Mouse (Mus musculus): ENCODE results near the gene B3gnt9. TPM values are rescaled to one million over a fixed set of nuclear protein-coding genes. Genes with fewer than 3 reads are reported as not detected.

Gene B3gnt9
- total RNA-seq, 2 experiments from 2014 or later = 0.27 to 0.37 TPM

DNA sequence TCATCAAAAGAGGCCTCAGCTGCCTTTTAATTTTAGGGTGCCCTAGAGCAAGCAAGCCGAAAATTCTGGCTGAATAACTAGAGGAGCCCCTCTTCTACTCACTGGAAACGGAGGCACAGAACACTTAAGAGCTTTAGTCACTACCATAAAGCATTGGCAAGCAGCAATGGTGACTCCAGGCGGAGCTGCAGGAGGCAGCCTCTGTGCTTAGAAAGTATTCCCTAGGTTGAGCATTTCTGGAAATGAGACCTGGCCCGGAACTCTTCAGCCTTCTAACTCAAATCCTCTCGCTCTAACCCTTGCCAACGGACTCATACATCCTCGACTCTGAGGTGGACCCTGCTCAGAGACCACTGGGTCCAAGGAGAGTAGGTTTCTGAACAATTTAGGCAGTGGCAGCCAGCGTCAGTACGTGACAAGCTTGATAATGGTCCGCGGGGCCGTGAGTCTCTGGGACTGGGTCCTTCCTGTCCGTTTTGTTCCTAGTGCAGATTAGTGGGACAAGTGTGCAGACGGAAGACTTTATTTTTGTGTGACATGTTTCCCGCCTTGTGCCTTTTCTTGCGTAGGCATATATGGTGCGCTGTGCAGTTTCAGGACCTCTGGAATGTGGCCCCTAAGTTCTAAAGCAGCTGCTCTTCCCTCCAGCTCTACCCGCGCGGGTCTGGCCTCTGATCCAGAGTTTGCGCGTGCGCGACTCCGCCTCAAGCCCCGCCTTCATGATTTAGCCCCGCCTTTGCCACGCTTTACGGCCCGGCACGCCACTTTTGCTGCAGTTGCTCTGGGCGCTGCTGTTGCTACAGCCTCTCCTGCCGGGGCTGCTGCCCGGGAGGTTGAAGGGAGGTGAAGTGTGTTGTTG, 30.3 kb downstream of the B3gnt9 start, which contains the start of gene D230025D16Rik:
D230025D16Rik (plus strand) TSS at position 733 of the 859 bp plus-strand sequence.
- ATAC-seq (replicated peaks; ENCODE audit: poor library complexity) = peak; percentile 95

DNA sequence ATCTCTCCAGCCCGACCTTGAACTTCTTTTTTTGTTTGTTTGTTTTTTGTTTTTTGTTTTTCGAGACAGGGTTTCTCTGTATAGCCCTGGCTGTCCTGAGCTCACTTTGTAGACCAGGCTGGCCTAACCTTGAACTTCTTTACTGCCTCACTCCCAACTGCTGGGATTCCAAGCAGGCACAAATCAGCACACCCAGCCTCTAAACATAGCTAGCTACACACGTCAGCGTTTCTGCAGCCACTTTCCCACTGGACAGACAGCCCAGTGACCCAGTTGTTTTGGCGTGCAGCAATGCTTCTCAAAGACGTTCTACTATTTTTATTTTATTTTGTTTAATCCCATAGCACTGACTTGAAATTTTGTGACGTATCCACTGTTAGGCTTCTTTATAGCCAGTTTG, 31.1 kb downstream of the B3gnt9 start:
- no peak for ATAC-seq (replicated peaks; ENCODE audit: poor library complexity)

DNA sequence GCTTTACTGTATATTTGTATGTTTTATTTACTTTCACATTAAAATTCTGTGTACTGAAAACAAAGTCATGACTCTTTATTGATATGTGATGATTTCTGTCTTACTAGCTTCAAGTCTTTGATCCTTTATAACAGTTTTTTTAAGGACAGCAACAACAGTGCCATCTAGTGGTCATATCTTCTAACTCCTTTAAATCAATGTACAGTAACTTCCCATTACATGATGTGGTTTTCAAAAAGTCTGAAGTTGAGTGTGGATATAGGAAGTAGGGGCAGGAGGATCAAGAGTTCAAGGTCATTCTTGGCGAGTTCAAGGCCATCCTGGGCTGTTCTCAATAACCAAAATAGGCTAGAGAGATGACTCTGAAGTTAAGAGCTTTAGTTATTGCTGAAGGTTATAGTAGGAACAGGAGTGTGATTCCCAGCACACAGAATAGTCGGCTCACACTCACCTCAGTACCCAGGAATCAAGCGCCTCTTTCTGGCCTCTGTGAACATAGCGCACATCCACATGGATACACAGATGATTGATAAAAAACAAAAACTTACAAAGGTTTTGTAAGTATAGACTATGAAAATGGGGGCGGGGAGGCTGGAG, 36.9 kb downstream of the B3gnt9 start:
- peak; percentile 89 for ATAC-seq (replicated peaks; ENCODE audit: poor library complexity)

- peak; percentile 48 for ATAC-seq (replicated peaks; ENCODE audit: poor library complexity)
Measured at GRCm38 (mm10) chr8:105214104-105214503, 40.8 kb downstream of the B3gnt9 start.

DNA sequence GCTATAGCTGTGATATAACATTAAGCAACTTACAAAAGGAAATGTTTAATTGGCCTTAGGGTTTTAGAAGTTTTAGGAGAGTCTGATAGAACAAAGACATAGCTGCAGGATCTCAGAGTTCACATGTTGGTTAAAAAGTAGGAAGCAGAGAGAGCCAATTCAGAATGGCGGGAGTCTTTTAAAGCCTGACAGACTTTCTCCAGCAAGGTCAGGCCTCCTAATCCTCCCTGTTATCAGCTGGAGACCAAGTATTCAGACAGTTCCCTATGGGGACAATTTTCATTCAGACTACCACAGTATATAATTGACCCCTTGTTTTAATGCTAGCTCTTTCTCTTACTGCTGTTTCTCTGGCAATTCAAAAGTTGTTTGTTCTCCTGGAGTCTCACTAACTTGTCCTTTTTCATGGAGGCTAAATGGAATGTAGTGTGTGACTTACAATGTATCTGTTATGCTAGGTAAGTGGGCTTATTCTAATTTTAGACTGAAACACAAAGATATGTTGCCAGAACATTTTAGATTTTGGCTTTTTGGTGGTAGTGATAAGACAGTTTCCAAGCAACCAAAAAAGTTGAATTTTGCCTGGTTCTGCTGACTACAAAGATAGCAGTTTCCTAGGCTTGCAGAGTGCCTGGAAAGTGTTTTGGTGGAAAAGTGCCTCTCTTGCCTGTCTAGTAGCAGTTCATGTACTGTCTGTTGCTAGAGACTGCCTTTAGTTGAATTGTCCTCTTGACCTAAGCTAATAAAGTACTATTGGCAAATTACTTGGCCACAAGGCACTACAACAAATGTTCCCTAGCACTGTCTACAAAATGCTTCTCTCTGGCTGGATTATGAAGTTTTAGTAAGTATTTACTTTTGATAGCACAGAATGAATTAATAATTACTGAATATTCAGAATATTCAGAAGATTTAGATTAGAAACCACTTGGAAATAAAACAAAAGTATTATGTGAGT, 45.5 kb downstream of the B3gnt9 start:
- peak; percentile 57 for ATAC-seq (replicated peaks; ENCODE audit: poor library complexity)

DNA sequence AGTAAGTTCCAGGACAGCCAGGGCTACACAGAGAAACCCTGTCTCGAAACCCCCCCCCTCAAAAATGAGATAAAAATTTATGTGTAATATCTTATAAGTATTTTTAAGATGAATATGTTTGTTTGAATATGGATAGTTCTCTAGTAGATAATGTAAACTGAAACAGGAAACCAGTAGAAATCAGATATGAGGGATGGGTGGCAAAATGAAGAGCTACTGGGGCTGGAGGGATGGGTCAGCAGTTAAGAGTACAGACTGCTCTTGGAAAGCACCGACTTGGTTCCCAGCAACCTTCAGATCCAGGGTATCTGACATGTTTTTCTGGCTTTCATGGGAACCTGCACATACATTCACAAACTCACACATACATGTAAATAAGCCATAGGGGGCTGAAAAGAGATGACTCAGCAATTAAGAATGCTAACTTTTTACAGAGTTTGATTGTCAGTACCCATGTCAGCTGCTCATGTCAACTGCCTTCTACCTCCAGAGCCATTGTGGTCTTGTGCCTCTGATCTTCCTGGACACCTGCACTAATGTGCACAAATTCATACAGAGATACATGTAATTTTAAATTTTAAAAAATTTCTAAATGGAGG, 47.2 kb downstream of the B3gnt9 start:
- ATAC-seq (replicated peaks; ENCODE audit: poor library complexity) = 0 out of 2 replicates have a peak, but pooled peaks have one; percentile 20

DNA sequence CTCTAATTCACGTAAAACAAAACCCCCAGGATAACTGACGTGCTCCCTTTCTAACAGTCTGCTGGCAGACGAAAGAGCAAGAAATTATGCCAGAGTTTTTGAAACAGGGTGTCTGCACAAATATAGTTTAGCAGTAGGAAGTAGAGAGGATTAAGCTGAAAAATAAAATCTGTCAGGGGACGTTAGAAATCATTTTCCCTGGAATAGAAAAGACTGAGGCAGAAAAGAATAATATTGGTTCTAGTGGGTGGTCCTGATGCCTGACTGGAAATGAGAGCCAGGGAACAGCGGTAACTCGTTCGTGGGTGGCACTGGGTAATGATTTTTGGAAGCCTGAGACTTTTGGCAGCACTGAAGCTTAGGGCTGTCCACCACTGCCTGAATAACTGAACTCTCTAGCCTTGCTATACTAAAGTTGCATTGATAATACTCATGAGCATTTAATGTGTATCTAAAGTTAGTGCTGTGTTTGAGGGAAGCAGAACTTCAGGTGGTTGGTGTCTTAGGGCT, 48.1 kb downstream of the B3gnt9 start:
- no peak for ATAC-seq (replicated peaks; ENCODE audit: poor library complexity)

GRCm38 (mm10) chr8:105205748-105206147, 49.2 kb downstream of the B3gnt9 start:
- no peak for ATAC-seq (replicated peaks; ENCODE audit: poor library complexity)

Other genes starting within 250 kb of the B3gnt9 start
- gene Ces3a, start 206.6 kb downstream of the B3gnt9 start, total RNA-seq (2015) = not detected in 2 replicates
- gene Ces3a, start 206.6 kb downstream of the B3gnt9 start, total RNA-seq (2017) = not detected in 2 replicates
- gene Ces3b, start 171.4 kb downstream of the B3gnt9 start, total RNA-seq (2015) = not detected in 2 replicates
- not detected in 2 replicates for gene Ces3b, start 171.4 kb downstream of the B3gnt9 start, total RNA-seq (2017)
- gene Ces4a, start 123.4 kb downstream of the B3gnt9 start, total RNA-seq (2015) = not detected in 2 replicates
- not detected in 2 replicates for gene Ces4a, start 123.4 kb downstream of the B3gnt9 start, total RNA-seq (2017)
- 146 and 152 TPM in 2 replicates for gene Cbfb, start 84.5 kb downstream of the B3gnt9 start, total RNA-seq (2015)
- 157 and 178 TPM in 2 replicates for gene Cbfb, start 84.5 kb downstream of the B3gnt9 start, total RNA-seq (2017)
- gene D230025D16Rik, start 30.0 kb downstream of the B3gnt9 start, total RNA-seq (2015) = 20.8 and 31.3 TPM in 2 replicates
- 21.2 and 23.9 TPM in 2 replicates for gene D230025D16Rik, start 30.0 kb downstream of the B3gnt9 start, total RNA-seq (2017)
- 7.0 and 8.7 TPM in 2 replicates for gene Tradd, start 9.5 kb upstream of the B3gnt9 start, total RNA-seq (2015)
- gene Tradd, start 9.5 kb upstream of the B3gnt9 start, total RNA-seq (2017) = 14.2 and 15.4 TPM in 2 replicates
- 2.3 and 3.2 TPM in 2 replicates for gene Fbxl8, start 9.5 kb upstream of the B3gnt9 start, total RNA-seq (2015)
- gene Fbxl8, start 9.5 kb upstream of the B3gnt9 start, total RNA-seq (2017) = 1.2 and 2.3 TPM in 2 replicates
- gene Hsf4, start 14.6 kb upstream of the B3gnt9 start, total RNA-seq (2015) = not detected in 2 replicates
- not detected in 2 replicates for gene Hsf4, start 14.6 kb upstream of the B3gnt9 start, total RNA-seq (2017)
- gene Nol3, start 21.0 kb upstream of the B3gnt9 start, total RNA-seq (2015) = not detected in 2 replicates
- 0.04 TPM in 1 of 2 replicates, not detected in the other for gene Nol3, start 21.0 kb upstream of the B3gnt9 start, total RNA-seq (2017)
- gene 4931428F04Rik, start 34.7 kb upstream of the B3gnt9 start, total RNA-seq (2015) = 2.1 and 4.2 TPM in 2 replicates
- 1.5 and 1.8 TPM in 2 replicates for gene 4931428F04Rik, start 34.7 kb upstream of the B3gnt9 start, total RNA-seq (2017)
- gene Exoc3l, start 40.9 kb upstream of the B3gnt9 start, total RNA-seq (2015) = 0.52 and 0.61 TPM in 2 replicates
- 0.20 and 1.6 TPM in 2 replicates for gene Exoc3l, start 40.9 kb upstream of the B3gnt9 start, total RNA-seq (2017)
- gene E2f4, start 42.5 kb upstream of the B3gnt9 start, total RNA-seq (2015) = 121 and 126 TPM in 2 replicates
- gene E2f4, start 42.5 kb upstream of the B3gnt9 start, total RNA-seq (2017) = 47.0 and 53.6 TPM in 2 replicates
- 0.49 and 0.71 TPM in 2 replicates for gene Elmo3, start 50.4 kb upstream of the B3gnt9 start, total RNA-seq (2015)
- gene Elmo3, start 50.4 kb upstream of the B3gnt9 start, total RNA-seq (2017) = 0.33 and 0.88 TPM in 2 replicates
- gene Lrrc29, start 71.1 kb upstream of the B3gnt9 start, total RNA-seq (2015) = 1.2 and 2.0 TPM in 2 replicates
- gene Lrrc29, start 71.1 kb upstream of the B3gnt9 start, total RNA-seq (2017) = 1.3 and 2.9 TPM in 2 replicates
- 70.7 and 84.0 TPM in 2 replicates for gene Tmem208, start 71.2 kb upstream of the B3gnt9 start, total RNA-seq (2015)
- 41.0 and 50.3 TPM in 2 replicates for gene Tmem208, start 71.2 kb upstream of the B3gnt9 start, total RNA-seq (2017)
- 5.0 and 6.2 TPM in 2 replicates for gene Fhod1, start 92.8 kb upstream of the B3gnt9 start, total RNA-seq (2015)
- gene Fhod1, start 92.8 kb upstream of the B3gnt9 start, total RNA-seq (2017) = 2.3 and 2.9 TPM in 2 replicates
- 0.54 and 0.79 TPM in 2 replicates for gene Slc9a5, start 93.7 kb upstream of the B3gnt9 start, total RNA-seq (2015)
- under 0.01 and 0.61 TPM in 2 replicates for gene Slc9a5, start 93.7 kb upstream of the B3gnt9 start, total RNA-seq (2017)
- gene Plekhg4, start 118.1 kb upstream of the B3gnt9 start, total RNA-seq (2015) = not detected in 2 replicates
- not detected in 2 replicates for gene Plekhg4, start 118.1 kb upstream of the B3gnt9 start, total RNA-seq (2017)
- gene Kctd19, start 158.3 kb upstream of the B3gnt9 start, total RNA-seq (2015) = not detected in 2 replicates
- gene Kctd19, start 158.3 kb upstream of the B3gnt9 start, total RNA-seq (2017) = 0.12 TPM in 1 of 2 replicates, not detected in the other
- 0.30 TPM in 1 of 2 replicates, not detected in the other for gene Lrrc36, start 158.4 kb upstream of the B3gnt9 start, total RNA-seq (2015)
- 0.91 and 1.2 TPM in 2 replicates for gene Lrrc36, start 158.4 kb upstream of the B3gnt9 start, total RNA-seq (2017)
- 0.27 TPM in 1 of 2 replicates, not detected in the other for gene Tppp3, start 216.4 kb upstream of the B3gnt9 start, total RNA-seq (2015)
- 0.57 and 2.4 TPM in 2 replicates for gene Tppp3, start 216.4 kb upstream of the B3gnt9 start, total RNA-seq (2017)
- gene Zdhhc1, start 241.7 kb upstream of the B3gnt9 start, total RNA-seq (2015) = 4.8 and 5.7 TPM in 2 replicates
- 2.7 and 5.0 TPM in 2 replicates for gene Zdhhc1, start 241.7 kb upstream of the B3gnt9 start, total RNA-seq (2017)

Measured in megakaryocyte progenitor cell, adult 5-6 weeks (primary cell).